In genomic region chr6:145796191-145797023, GRCm38 (mm10) we compare ENCODE assay signal across 10 mouse cellular contexts. TPM values are rescaled to one million over a fixed set of nuclear protein-coding genes. Genes with fewer than 3 reads are reported as not detected.
DNase-seq lines count a peak whose midpoint lies in the region; TF ChIP-seq lines count a peak whose summit lies in the region.
"Had no signal": no experiment of that assay in that cellular context is flagged by ENCODE, and none has a peak within 500 bp of the region (broad histone marks: within the 10 kb centered on the region; RNA-seq: fewer than 3 reads in every experiment).

No protein-coding gene starts in this region.

- no peak for TF ChIP-seq POLR2A in kidney, adult 2 months (IDR thresholded peaks at IDR 0.05; ENCODE audit: low read depth, low read length)
- no peak for TF ChIP-seq POLR2A in embryonic fibroblast, embryonic 13.5 days (IDR thresholded peaks at IDR 0.05; ENCODE audit: low read depth, low read length)

- no peaks in the 10 kb centered on the region for H3K36me3 ChIP-seq in kidney, adult 2 months (ENCODE audit: control insufficient read depth, insufficient read depth, low read length)

- peaks cover 17% of the 10 kb centered on the region for H3K4me1 ChIP-seq in kidney, adult 2 months (ENCODE audit: control insufficient read depth, insufficient read depth, low read length)
- H3K4me1 ChIP-seq in embryonic fibroblast, embryonic 13.5 days (ENCODE audit: control insufficient read depth, insufficient read depth, low read length): peaks cover 43% of the 10 kb centered on the region

- H3K27ac ChIP-seq in kidney, adult 2 months (ENCODE audit: insufficient read depth, low read depth, low read length): no peak overlapping the region
- peak overlapping the region; percentile 91 for H3K27ac ChIP-seq in embryonic fibroblast, embryonic 13.5 days (ENCODE audit: insufficient read depth, low read length)

- H3K4me3 ChIP-seq in kidney, adult 2 months (ENCODE audit: insufficient read depth, low read depth, low read length): no peak overlapping the region
- no peak overlapping the region for H3K4me3 ChIP-seq in embryonic fibroblast, embryonic 13.5 days (ENCODE audit: insufficient read depth, low read length)

- TF ChIP-seq CTCF in kidney, adult 2 months (conservative IDR thresholded peaks at IDR 0.05; ENCODE audit: insufficient read depth, insufficient read length, low read depth, low read length): no peak
- TF ChIP-seq CTCF in embryonic fibroblast, embryonic 13.5 days (IDR thresholded peaks at IDR 0.05; ENCODE audit: borderline replicate concordance, insufficient read depth, low read length): no peak

- WGBS in kidney, adult 2 months: 30% methylated on average over 14 of the region's 14 CpGs

- DNase-seq in kidney, adult 2 months: peak; percentile 74
- DNase-seq in kidney, postnatal 10 days: no peak
- peak; percentile 62 for DNase-seq in kidney, adult 9 months
- peak; percentile 66 for DNase-seq in lung, postnatal 36 days
- DNase-seq in right cerebral cortex, postnatal 25 days: no peak
- no peak for DNase-seq in thymus, postnatal 36 days
- no peak for DNase-seq in adipocyte (ENCODE audit: low spot score)
- DNase-seq: cerebellum, adult 11 months; thymus, postnatal 14 days had no signal

- H3K27me3 ChIP-seq in kidney, adult 2 months (replicated peaks; ENCODE audit: control insufficient read depth, insufficient read depth, low read length): no peaks in the 10 kb centered on the region

RNA-seq across cellular contexts. Expression of gene Rassf8, which starts 49.9 kb away (rescaled TPM):
- 26.8 and 33.9 TPM in 2 replicates for polyA plus RNA-seq in kidney, adult 2 months (2012; rRNA removed)
- 65.0 and 73.0 TPM in 2 replicates for polyA plus RNA-seq in embryonic fibroblast, embryonic 13.5 days (2011; ENCODE audit: insufficient read length, low read depth, missing spikeins)

Comparison
In these comparisons a context has a peak if more than half of its experiments do, and no peak if none do; other contexts are left out.
1. DNase-seq: peak in kidney, adult 2 months (single experiment), kidney, adult 9 months (single experiment) and lung, postnatal 36 days (single experiment); none in kidney, postnatal 10 days (single experiment), right cerebral cortex, postnatal 25 days (single experiment), thymus, postnatal 36 days (0 of 2) and adipocyte (single experiment).